Mouse (Mus musculus): Measurements from ENCODE around the gene Fcho1.

Gene Fcho1

DNA sequence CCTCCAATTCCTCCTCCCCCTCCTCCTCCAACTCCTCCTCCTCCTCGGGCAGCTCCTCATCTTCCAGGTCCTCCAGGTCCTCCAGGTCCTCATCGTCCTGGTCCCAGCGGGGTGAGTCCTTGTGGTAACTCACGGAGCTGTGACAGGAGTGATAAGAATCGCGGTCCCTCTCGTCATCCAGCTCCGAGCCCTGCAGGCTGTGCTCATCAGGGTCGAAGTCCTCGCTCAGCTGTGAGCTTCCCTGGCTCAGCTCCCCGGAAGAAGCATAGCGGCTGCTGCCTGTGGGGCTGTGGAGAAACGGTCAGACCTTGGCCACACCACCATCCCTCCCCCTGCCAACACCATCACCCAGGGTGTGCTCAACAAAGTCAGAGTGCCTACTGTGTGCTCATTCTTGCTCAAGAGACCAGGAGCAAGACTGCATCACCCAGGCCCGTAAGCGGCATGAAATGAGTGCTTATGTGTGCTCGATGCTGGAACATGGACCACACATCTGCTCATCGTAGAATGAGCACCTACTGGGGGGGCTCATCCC lies 66.9 kb downstream of the Fcho1 start:
- peak in 1 of 2 experiments; percentile 65 for DNase-seq

Data from cerebellum, postnatal 10 days (tissue).